Mouse (Mus musculus): ENCODE results near the gene Tmcc2. TPM values are rescaled to one million over a fixed set of nuclear protein-coding genes. Genes with fewer than 3 reads are reported as not detected.

Gene Tmcc2
- polyA plus RNA-seq, 1 experiment: 11.2 TPM

DNA sequence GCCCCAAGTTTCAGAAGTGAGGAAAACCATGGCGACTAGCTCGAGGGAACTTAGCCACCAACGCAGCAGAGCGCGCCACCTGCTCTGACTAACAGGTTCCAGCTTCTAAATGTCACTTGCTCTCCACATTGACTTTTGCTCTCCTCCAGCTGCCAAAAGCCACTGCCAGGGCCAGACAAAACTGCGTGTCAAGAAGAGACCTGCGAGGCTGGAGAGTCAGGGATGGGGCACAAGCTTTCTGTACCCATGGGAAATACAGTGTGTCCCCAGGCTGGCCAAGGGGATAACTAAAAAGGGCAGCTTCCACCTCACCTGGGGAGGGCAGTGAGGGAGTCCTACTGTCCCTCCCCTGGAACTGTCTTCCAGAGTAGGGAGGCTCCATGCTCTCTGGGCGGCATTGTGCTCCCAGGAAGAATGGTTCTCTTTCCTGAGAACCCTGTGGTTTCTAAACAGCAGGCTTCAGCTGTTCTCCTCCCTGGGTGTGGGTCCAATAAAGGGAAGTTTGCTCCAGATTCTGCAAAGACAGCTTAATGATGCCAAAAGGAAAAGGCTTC is 7.0 kb downstream of the Tmcc2 start:
- Histone ChIP-seq H3K4me1 (ENCODE audit: control insufficient read depth, insufficient read depth, low read length) (peaks cover 21% of the 10 kb centered on the region), H3K27ac (ENCODE audit: insufficient read depth, low read depth, low read length) (peak overlapping the region; percentile 45), H3K4me3 (ENCODE audit: insufficient read depth, low read length) (no peak overlapping the region)
- no peak for TF ChIP-seq POLR2A (IDR thresholded peaks at IDR 0.05; ENCODE audit: borderline replicate concordance, low read depth, low read length)
- TF ChIP-seq CTCF (IDR thresholded peaks at IDR 0.05; ENCODE audit: low read depth, low read length): no peak

DNA sequence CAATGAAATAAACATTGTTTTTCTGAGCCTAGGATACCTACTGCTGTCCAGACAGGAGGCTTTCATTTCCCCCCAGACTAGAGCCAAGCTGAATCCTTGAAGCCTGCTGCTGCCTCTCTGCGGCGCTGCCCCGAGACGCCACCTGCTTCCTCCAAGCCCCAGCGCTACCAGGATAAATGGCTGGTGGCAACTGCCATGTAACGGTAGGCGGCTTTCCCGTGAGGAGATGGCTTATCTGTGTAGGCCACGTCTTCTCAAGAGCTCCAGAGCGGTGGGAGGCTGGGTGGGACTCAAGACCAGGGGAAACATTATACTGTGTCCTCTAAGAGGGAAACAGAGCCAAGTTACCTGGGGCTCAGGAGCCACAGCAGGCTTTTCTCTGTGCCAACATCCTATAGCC is 9.2 kb downstream of the Tmcc2 start:
- Histone ChIP-seq H3K4me3 (ENCODE audit: insufficient read depth, low read length) (no peak overlapping the region), H3K4me1 (ENCODE audit: control insufficient read depth, insufficient read depth, low read length) (peaks cover 17% of the 10 kb centered on the region), H3K27ac (ENCODE audit: insufficient read depth, low read depth, low read length) (no peak overlapping the region)
- TF ChIP-seq CTCF (IDR thresholded peaks at IDR 0.05; ENCODE audit: low read depth, low read length): no peak
- no peak for TF ChIP-seq POLR2A (IDR thresholded peaks at IDR 0.05; ENCODE audit: borderline replicate concordance, low read depth, low read length)

DNA sequence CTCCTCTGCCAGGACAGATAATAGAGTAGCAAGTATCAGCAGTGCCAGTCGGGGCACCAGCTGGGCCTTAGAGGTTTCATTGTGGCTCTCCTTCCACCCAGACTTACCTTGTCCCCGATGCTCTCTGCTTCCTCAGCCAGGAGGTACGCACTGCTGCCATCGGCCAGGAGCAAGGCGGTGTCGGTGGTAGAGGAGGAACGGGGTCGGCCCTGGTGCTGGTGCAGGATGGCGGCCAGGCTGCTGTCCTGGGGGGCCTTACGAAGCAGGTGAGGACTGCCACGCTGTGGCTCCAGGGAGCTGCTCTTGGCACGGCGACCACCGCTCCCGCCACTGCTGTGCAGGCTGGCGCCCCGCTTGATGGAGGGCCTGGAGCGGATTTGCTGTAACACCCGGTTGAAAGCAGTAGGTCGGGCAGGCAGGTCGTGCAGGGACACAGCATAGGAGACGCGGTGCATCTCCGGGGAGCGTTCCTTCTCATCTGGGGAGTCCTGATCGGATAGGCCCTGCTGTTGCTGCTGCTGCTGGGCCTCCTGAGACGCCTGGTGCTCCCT is 10.5 kb downstream of the Tmcc2 start:
- Histone ChIP-seq H3K4me3 (ENCODE audit: insufficient read depth, low read length) (no peak overlapping the region), H3K4me1 (ENCODE audit: control insufficient read depth, insufficient read depth, low read length) (peaks cover 17% of the 10 kb centered on the region), H3K27ac (ENCODE audit: insufficient read depth, low read depth, low read length) (no peak overlapping the region)
- no peak for TF ChIP-seq POLR2A (IDR thresholded peaks at IDR 0.05; ENCODE audit: borderline replicate concordance, low read depth, low read length)
- TF ChIP-seq CTCF (IDR thresholded peaks at IDR 0.05; ENCODE audit: low read depth, low read length): no peak

DNA sequence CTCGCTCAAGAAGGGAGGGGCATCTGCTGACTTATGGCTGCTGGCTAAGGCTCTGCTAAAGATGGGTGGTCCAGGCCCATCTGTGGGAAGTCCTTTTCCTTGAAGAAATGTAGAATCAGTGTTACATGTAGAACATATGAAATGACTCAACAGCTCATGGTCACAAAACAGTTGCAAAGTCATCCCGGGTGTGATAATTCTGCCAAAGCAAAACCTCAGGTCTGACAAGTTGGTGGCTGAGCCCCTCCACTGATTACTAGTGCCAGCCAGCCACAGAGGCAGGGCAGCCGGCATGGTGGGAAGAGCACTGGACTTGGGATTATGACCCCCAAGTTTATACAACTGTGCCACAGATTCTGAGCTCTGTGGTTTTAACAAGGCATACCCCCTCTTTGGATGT is 13.3 kb downstream of the Tmcc2 start:
- H3K4me3 ChIP-seq (ENCODE audit: insufficient read depth, low read length): no peak overlapping the region
- TF ChIP-seq POLR2A (IDR thresholded peaks at IDR 0.05; ENCODE audit: borderline replicate concordance, low read depth, low read length): no peak
- TF ChIP-seq CTCF (IDR thresholded peaks at IDR 0.05; ENCODE audit: low read depth, low read length): no peak
- no peak overlapping the region for H3K27ac ChIP-seq (ENCODE audit: insufficient read depth, low read depth, low read length)
- H3K4me1 ChIP-seq (ENCODE audit: control insufficient read depth, insufficient read depth, low read length): peaks cover 10% of the 10 kb centered on the region

DNA sequence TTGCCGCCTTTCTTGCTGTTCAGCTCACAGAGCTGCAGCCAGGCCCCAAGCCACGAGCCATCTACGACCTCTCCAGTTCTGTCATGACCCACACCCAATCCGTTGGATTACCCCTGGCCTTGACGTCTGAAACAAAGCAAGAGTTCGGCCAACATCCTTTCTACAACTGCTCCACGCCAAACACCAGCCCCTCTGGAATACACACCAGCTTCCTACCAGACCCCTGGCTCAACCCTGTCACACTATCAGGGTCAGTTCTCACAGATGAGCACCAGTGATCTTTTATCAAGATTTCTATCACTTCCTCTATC is 14.1 kb downstream of the Tmcc2 start:
- Histone ChIP-seq H3K27ac (ENCODE audit: insufficient read depth, low read depth, low read length) (no peak overlapping the region), H3K4me1 (ENCODE audit: control insufficient read depth, insufficient read depth, low read length) (peaks cover 13% of the 10 kb centered on the region), H3K4me3 (ENCODE audit: insufficient read depth, low read length) (no peak overlapping the region)
- TF ChIP-seq POLR2A (IDR thresholded peaks at IDR 0.05; ENCODE audit: borderline replicate concordance, low read depth, low read length) (no peak), CTCF (IDR thresholded peaks at IDR 0.05; ENCODE audit: low read depth, low read length) (no peak)

DNA sequence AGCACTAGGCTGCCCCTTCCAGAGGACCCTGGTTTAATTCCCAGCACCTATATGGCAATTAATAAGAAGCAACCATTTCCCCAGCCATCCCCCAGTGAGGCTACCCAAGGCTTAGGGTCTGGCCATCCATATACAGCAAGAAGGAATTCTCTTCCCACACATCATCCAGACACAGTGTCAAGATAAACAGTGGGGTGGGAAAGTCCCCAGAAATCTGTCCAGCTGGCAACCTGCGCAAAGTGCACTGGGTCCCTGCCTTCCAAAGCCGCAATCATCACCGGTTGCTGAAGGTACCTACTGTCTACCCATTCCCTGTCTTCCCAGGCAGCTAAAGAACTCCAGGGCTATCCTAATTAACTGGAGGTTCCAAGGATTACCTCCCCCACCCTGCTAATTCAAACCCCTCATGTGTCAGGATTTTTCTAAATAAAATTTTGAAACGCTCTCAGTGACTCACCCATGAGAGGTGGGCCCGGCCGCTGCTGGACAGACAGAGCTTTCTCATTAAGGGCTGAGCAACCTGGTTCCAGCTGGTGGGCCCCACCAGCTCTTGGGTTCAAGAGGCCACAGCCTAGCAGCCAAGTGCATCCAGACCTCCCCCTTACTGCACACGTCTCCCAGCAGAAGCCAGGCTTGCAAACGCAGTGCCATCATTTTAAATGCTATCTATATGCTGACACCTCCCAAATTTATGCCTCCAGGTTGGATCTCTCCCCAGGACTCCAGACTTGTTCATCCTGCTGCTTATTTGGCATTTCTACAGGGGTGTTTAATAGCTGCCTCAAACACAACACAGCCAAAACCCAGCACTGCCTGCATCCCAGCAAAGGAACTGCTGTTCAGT is 14.6 kb downstream of the Tmcc2 start:
- Histone ChIP-seq H3K27ac (ENCODE audit: insufficient read depth, low read depth, low read length) (no peak overlapping the region), H3K4me3 (ENCODE audit: insufficient read depth, low read length) (no peak overlapping the region), H3K4me1 (ENCODE audit: control insufficient read depth, insufficient read depth, low read length) (peaks cover 19% of the 10 kb centered on the region)
- TF ChIP-seq CTCF (IDR thresholded peaks at IDR 0.05; ENCODE audit: low read depth, low read length): no peak
- TF ChIP-seq POLR2A (IDR thresholded peaks at IDR 0.05; ENCODE audit: borderline replicate concordance, low read depth, low read length): no peak

DNA sequence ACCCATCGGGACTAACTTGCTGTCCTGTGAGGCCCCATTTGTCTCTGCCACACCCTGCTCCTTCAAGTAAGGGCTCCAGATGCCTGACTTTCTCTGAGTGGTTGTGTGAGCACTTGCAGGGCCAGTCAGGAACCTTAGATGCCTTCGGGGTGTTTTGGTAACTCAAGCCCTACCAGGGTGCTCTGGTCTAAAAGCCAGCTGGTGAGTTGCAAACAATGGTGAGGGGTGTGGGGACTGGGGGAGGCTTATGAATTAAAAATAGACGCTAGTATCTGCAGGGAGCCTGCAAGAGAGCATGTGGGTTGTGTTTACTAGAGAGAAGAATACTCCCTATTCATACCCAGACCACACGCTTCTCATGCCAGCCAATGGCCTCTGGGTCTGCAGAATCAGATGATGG is 15.8 kb downstream of the Tmcc2 start:
- H3K4me3 ChIP-seq (ENCODE audit: insufficient read depth, low read length): no peak overlapping the region
- no peak overlapping the region for H3K27ac ChIP-seq (ENCODE audit: insufficient read depth, low read depth, low read length)
- TF ChIP-seq CTCF (IDR thresholded peaks at IDR 0.05; ENCODE audit: low read depth, low read length) (no peak), POLR2A (IDR thresholded peaks at IDR 0.05; ENCODE audit: borderline replicate concordance, low read depth, low read length) (no peak)
- H3K4me1 ChIP-seq (ENCODE audit: control insufficient read depth, insufficient read depth, low read length): peaks cover 28% of the 10 kb centered on the region

DNA sequence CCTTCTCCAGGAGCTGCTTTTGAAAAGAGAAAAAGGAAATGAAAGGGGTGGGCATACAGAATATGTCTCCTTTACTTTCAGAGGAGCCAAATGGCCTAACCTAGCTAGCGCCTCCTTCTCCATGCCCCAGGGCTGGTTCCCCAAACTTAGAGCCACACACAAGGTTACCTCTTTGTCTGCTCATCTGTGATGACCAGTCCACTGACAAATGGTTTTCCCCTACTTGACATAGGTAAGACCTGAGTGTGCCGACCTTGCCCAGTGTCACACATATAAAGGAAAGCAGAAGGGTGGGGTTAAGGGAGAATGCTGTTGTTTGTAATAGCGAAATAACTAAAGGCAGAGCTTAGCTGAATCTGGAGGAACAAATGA is 16.2 kb downstream of the Tmcc2 start:
- Histone ChIP-seq H3K4me3 (ENCODE audit: insufficient read depth, low read length) (no peak overlapping the region), H3K27ac (ENCODE audit: insufficient read depth, low read depth, low read length) (no peak overlapping the region), H3K4me1 (ENCODE audit: control insufficient read depth, insufficient read depth, low read length) (peaks cover 32% of the 10 kb centered on the region)
- no peak for TF ChIP-seq POLR2A (IDR thresholded peaks at IDR 0.05; ENCODE audit: borderline replicate concordance, low read depth, low read length)
- no peak for TF ChIP-seq CTCF (IDR thresholded peaks at IDR 0.05; ENCODE audit: low read depth, low read length)

DNA sequence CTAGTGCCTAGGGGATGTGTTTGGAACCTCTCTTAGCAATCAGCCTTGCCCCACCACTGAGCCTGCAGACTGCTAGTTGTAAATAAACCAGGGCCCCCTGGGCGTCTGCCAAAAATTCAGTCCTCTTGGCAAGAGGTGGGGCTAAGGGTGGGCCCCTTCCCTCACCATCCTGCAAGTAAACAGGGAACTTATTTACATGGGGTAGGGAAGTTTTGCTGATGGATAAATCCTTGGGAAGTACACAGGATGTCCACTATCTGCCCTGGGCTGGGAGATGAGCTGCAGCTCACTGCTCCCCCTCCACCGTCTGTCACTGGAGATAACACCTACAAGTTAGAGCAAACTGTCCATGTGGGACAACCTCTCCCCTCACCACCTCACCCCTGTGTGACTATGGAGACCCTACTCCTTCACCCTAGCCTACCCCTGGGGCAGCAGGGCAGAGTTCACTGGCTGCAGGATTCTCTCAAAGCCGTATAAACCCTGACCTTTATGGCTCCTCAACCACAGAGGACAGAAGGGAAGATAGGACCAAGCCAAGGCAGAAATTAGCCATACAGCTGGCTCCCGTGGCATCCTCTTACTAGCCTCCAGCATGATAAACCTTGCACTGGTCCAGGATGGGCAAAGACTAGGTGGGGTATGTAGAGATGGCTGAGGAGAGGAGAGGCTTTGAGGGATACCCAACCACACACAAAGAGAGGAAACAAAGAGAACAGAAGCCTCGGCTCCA is 16.8 kb downstream of the Tmcc2 start:
- TF ChIP-seq CTCF (IDR thresholded peaks at IDR 0.05; ENCODE audit: low read depth, low read length): no peak
- no peak for TF ChIP-seq POLR2A (IDR thresholded peaks at IDR 0.05; ENCODE audit: borderline replicate concordance, low read depth, low read length)
- Histone ChIP-seq H3K4me1 (ENCODE audit: control insufficient read depth, insufficient read depth, low read length) (peaks cover 38% of the 10 kb centered on the region), H3K4me3 (ENCODE audit: insufficient read depth, low read length) (no peak overlapping the region), H3K27ac (ENCODE audit: insufficient read depth, low read depth, low read length) (no peak overlapping the region)

Measured in bone marrow macrophage, adult 2 months (primary cell).